In the genomic region with DNA sequence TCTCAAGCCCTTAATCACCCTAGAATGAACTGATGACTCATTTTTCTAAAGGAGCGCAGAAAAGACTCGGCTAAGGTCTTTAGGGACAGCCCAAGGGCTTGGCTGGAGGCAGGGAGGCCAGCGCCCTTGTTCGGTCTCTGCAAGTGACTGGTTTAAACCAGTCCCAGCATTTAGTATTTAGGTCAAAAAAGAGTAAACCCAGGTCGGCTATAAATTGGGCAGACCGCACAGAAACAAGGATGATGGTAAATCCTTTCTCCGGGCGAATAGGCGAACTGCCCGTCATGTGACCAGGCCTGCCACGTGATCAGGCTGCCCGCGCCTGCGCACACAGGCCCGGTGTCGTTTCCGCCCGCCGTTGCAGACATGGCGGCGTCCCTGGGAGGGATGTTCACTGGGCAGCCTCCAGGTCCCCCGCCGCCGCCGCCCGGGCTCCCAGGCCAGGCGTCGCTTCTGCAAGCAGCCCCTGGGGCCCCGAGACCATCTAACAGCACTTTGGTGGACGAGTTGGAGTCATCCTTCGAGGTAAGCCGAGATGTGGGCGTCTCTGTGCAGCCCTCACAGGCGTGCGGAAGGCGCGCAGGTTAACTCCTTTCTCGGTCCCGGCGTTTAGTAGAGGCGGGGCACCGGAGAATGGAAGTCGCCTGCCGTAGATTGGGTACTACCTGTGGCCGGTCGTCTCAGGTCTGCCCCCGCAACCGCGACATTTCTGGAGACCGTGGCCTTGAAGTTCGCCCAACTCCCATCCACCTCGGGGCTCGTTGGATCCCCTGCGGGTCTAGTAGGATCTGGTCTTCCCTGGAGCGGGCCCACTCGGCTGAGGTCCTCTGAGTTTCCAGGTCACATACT, we compare ENCODE assay signal across 8 mouse cellular contexts. TPM values are rescaled to one million over a fixed set of nuclear protein-coding genes. Genes with fewer than 3 reads are reported as not detected.
DNase-seq lines count a peak whose midpoint lies in the region; ATAC-seq lines count a peak whose summit lies in the region.

A gene (plus strand): TSS at position 270 of the 849 bp plus-strand sequence.

- peak within 1 kb of the TSS; percentile 86 for H3K4me3 ChIP-seq in hindbrain, embryonic 16.5 days (ENCODE audit: low read length)
- H3K4me3 ChIP-seq in macrophage (ENCODE audit: inconsistent target), result peak within 1 kb of the TSS; percentile 99

- peaks cover 18% of the 10 kb centered on the region for H3K4me1 ChIP-seq in hindbrain, embryonic 16.5 days (ENCODE audit: control insufficient read depth, insufficient read depth, low read depth, low read length)

- H3K9me3 ChIP-seq in hindbrain, embryonic 16.5 days (ENCODE audit: control insufficient read depth, low read length), result no peaks in the 10 kb centered on the region

- H3K27ac ChIP-seq in hindbrain, embryonic 16.5 days (ENCODE audit: low read depth, low read length), result peak within 1 kb of the TSS; percentile 89
- H3K27ac ChIP-seq in macrophage, result peak within 1 kb of the TSS; percentile 62

- peak; percentile 98 for ATAC-seq in hindbrain, embryonic 16.5 days

- peaks cover 1% of the 10 kb centered on the region; the same call in 1 of the 2 replicates for H3K36me3 ChIP-seq in hindbrain, embryonic 16.5 days (ENCODE audit: control insufficient read depth, insufficient read depth, low read length)
- peaks cover 5% of the 10 kb centered on the region; the same call in 1 of the 2 replicates for H3K36me3 ChIP-seq in macrophage (ENCODE audit: inconsistent target)

- no peaks in the 10 kb centered on the region for H3K27me3 ChIP-seq in hindbrain, embryonic 16.5 days (replicated peaks; ENCODE audit: control insufficient read depth, insufficient read depth, low read length)

- H3K9ac ChIP-seq in hindbrain, embryonic 16.5 days (ENCODE audit: low read depth, low read length), result peak within 1 kb of the TSS; percentile 93

- 1% methylated on average over 56 of the region's 56 CpGs for WGBS in hindbrain, embryonic 16.5 days
- whole genome bisulfite sequencing in macrophage (ENCODE audit: missing documents), result 2% methylated on average over 56 of the region's 56 CpGs

- peak; percentile 92 for DNase-seq in T-cell, adult 2 months (ENCODE audit: low spot score)
- DNase-seq in cerebellum, postnatal 36 days, result peak; percentile 95 to 96
- DNase-seq in gastrocnemius, adult 18-20 months (ENCODE audit: low spot score), result peak; percentile 95
- DNase-seq in left cerebral cortex, adult 18-20 months (ENCODE audit: low spot score in 2 of 2), result peak; percentile 95 to 96
- DNase-seq in right cerebral cortex, adult 18-20 months, result peak; percentile 95
- DNase-seq in urinary bladder, postnatal 10 days (ENCODE audit: low spot score), result peak; percentile 91

- peaks cover 41% of the 10 kb centered on the region for H3K79me2 ChIP-seq in macrophage (ENCODE audit: inconsistent target)

- H3K4me2 ChIP-seq in hindbrain, embryonic 16.5 days (ENCODE audit: low read length), result peak within 1 kb of the TSS; percentile 98

RNA-seq across cellular contexts. Expression of the gene that starts here (rescaled TPM):
- total RNA-seq in gastrocnemius, adult 18-20 months (2021), result 10 to 100 TPM; 52.4 to 57.1 TPM
- polyA plus RNA-seq in hindbrain, embryonic 16.5 days (2015; fragmentation: Nextera tagmentation; extraction: Ambion mirVana), result 243 and 250 TPM in 2 replicates
- 100 to 1,000 TPM; 106 to 114 TPM for total RNA-seq in left cerebral cortex, adult 18-20 months (2021)
- total RNA-seq in macrophage (2018; cell fraction: chromatin; rRNA removed), result 10 to 100 TPM in 23 of 26 experiments, 1 to 10 TPM in 3; 5.1 to 37.2 (median 22.8) TPM
- total RNA-seq in macrophage (2018; cell fraction: cytosol; rRNA removed), result 10 to 100 TPM; 61.5 to 93.7 (median 75.6) TPM
- 10 to 100 TPM in 25 of 26 experiments, 1 to 10 TPM in 1; 7.6 to 37.7 (median 23.7) TPM for total RNA-seq in macrophage (2018; cell fraction: nucleus; rRNA removed)
- polyA plus RNA-seq in macrophage (2018), result 26.4 to 107 TPM (median 93.5 TPM) in 3 replicates

Comparison
In these comparisons a context has a peak if more than half of its experiments do, and no peak if none do; other contexts are left out.
1. Peak in every context shown above with its lines: DNase-seq, ATAC-seq, H3K4me3 ChIP-seq and H3K27ac ChIP-seq.